Mouse (Mus musculus): ENCODE measurements around the gene Neu1. TPM values are rescaled to one million over a fixed set of nuclear protein-coding genes. Genes with fewer than 3 reads are reported as not detected.

The Neu1 gene
- 52.4 and 79.9 TPM in 2 replicates for polyA plus RNA-seq (2012)

GRCm38 (mm10) chr17:34931061-34931734, at the start of gene Neu1:
TSS of gene Neu1 (plus strand) at chr17:34931253.

DNA sequence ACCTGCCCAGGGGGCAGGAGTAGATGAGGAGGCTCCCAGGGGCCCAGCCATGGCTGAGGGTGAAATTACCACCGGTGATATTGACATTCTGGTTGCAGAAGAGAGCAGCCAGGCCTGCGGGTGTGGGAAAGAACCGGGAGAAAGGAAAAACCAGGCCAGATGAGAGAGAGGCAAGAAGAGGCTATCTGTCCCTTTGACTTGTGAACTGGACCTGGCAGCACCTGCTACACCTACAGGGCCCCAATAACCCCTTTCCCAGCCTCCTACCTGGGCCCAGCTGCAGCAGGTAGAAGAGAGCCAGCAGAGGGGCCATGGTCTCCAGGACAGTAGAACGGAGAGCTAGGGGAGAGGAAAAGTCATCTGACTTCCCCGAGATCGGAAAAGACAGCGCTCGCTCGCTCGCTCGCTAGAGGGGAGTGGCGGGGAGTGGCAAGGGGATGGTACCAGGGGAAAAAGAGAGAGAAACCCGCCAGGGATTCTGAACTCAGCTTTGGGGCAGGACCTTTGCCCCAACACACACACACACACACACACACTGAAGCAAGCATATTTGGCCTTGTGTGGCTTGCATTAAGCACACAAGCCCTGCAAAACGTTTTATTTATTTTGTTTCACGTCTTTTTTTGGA, 49.3 kb upstream of the Neu1 start, which contains the start of gene Gm20547:
Gm20547 (minus strand) TSS at position 360 of the 628 bp plus-strand sequence.

GRCm38 (mm10) chr17:34898160-34898586, 32.9 kb upstream of the Neu1 start, which contains the start of the genes C2 and Ehmt2:
TSS of gene C2 (minus strand) at chr17:34898265.
TSS of gene Ehmt2 (plus strand) at chr17:34898469.

DNA sequence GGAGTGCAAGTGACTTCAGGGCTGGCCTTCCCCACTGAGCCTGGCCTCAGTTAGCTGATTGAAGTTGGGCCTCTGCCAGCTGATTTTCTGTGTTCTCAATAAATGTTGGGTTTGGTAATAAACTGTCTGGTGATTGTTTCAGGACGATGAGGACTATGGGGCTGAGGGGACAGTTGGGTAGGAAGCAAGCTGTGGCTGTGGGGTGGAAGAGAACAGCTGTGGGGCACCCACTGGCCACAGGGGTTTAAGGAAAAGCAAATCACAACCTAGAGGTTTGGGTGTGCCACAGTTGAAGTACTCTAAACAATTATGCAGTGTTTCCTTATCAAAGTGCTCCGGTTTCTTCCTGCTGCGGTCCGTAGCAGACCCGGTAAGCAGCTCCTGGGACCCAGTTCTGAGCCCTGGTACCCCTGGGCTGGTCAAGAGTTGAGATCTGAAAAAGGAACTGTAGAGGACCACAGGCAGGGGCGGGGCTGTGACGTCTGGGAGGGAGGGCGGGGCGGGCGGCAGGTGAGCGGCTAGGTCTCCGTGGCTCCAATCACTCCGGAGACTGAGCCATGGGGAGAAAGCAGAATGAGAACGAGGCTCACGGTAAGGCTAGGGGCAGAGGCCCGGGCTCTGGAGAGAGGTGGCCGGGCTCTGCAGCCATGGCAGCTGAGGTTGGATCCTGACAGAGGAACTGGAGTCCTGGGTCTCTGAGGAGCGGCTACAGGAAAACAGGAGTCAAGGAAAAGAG, 17.0 kb upstream of the Neu1 start, which contains the start of gene Slc44a4:
Slc44a4 (plus strand) TSS at position 537 of the 736 bp plus-strand sequence.

DNA sequence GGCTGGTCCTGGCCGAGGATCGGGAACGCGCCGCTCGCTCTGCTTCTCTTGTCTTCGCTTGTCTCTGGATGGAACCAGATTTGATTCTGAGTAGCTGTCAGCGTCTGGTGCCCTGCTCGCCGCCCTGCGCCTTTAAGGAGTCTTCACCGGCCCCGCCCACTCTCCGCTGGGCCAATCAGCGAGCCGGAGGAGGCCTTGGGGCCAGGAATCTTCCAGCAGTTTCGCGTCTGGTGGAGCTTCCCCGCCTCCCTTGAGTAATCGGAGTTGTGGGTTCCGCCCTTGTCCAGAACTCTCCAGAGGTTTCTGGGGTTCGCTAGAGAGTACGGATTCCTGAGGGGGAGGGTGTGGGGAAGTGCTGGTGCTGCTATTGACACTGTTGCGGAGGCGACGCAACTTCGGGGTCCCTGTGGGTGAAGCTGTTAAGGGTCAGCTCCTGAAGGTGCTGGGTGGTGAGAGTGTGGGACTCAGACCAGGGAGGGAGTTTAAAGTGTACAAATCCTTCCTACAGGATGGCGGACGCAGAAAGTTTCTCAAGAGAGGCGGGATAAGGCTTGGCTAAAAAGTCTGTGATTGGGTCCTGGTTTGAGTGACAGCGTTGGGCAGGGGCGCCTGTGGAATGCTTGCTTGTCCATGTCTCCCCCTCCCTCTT, 28.2 kb downstream of the Neu1 start, which contains the start of gene Hspa1b:
Hspa1b (minus strand) TSS at position 109 of the 649 bp plus-strand sequence.

GRCm38 (mm10) chr17:34969822-34970221, 38.8 kb downstream of the Neu1 start, which contains the start of gene Gm20481:
TSS of gene Gm20481 (plus strand) at chr17:34969912.

DNA sequence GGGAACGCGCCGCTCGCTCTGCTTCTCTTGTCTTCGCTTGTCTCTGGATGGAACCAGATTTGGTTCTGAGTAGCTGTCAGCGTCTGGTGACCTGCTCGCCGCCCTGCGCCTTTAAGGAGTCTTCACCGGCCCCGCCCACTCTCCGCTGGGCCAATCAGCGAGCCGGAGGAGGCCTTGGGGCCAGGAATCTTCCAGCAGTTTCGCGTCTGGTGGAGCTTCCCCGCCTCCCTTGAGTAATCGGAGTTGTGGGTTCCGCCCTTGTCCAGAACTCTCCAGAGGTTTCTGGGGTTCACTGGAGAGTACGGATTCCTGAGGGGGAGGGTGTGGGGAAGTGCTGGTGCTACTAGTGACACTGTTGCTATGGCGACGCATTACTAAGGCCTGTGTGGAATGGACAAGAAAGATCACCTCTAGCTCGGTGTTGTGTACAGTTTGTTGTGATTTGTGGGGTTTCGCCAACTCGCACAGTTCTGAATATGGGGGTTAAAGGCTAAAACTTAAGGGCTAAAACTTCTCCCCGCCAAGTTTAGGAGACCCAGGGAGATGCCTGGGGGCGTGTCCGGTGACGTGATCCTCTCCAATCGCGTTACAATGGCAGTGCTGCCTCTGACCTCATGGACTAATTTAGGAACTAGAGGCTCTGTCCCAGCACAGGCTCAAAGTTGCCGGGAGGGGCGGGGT, 41.2 kb downstream of the Neu1 start, which contains the start of the genes Hspa1a and Hspa1l:
Hspa1a (minus strand) TSS at position 88 of the 681 bp plus-strand sequence.
Hspa1l (plus strand) TSS at position 635 of the 681 bp plus-strand sequence.

GRCm38 (mm10) chr17:34981690-34982180, 50.7 kb downstream of the Neu1 start, which contains the start of gene Lsm2:
TSS of gene Lsm2 (plus strand) at chr17:34981862.

Other genes with a start within 250 kb of the Neu1 start
- gene C4b, start 187.4 kb upstream of the Neu1 start, polyA plus RNA-seq (2012): 0.17 and 0.61 TPM in 2 replicates
- gene Cyp21a1, start 126.7 kb upstream of the Neu1 start, polyA plus RNA-seq (2012): not detected in 2 replicates
- 65.1 and 75.3 TPM in 2 replicates for gene Stk19, start 94.3 kb upstream of the Neu1 start, polyA plus RNA-seq (2012)
- gene Dxo, start 94.2 kb upstream of the Neu1 start, polyA plus RNA-seq (2012): 106 TPM in 2 replicates
- gene Skiv2l, start 81.0 kb upstream of the Neu1 start, polyA plus RNA-seq (2012): 63.8 and 69.0 TPM in 2 replicates
- gene Nelfe, start 80.9 kb upstream of the Neu1 start, polyA plus RNA-seq (2012): 308 and 315 TPM in 2 replicates
- 0.13 TPM in 1 of 2 replicates, not detected in the other for gene Cfb, start 68.7 kb upstream of the Neu1 start, polyA plus RNA-seq (2012)
- 51.5 and 66.6 TPM in 2 replicates for gene Zbtb12, start 51.8 kb upstream of the Neu1 start, polyA plus RNA-seq (2012)
- gene Gm20547, start 49.2 kb upstream of the Neu1 start, polyA plus RNA-seq (2012): not detected in 2 replicates
- gene C2, start 33.0 kb upstream of the Neu1 start, polyA plus RNA-seq (2012): 2.0 and 2.3 TPM in 2 replicates
- 441 and 469 TPM in 2 replicates for gene Ehmt2, start 32.8 kb upstream of the Neu1 start, polyA plus RNA-seq (2012)
- not detected in 2 replicates for gene Slc44a4, start 16.8 kb upstream of the Neu1 start, polyA plus RNA-seq (2012)
- 425 and 1,961 TPM in 2 replicates for gene Hspa1b, start 28.0 kb downstream of the Neu1 start, polyA plus RNA-seq (2012)
- 0.52 TPM in 1 of 2 replicates, not detected in the other for gene Gm20481, start 38.7 kb downstream of the Neu1 start, polyA plus RNA-seq (2012)
- gene Hspa1a, start 40.9 kb downstream of the Neu1 start, polyA plus RNA-seq (2012): 239 and 1,296 TPM in 2 replicates
- 0.06 TPM in 1 of 2 replicates, not detected in the other for gene Hspa1l, start 41.5 kb downstream of the Neu1 start, polyA plus RNA-seq (2012)
- 154 and 167 TPM in 2 replicates for gene Lsm2, start 50.6 kb downstream of the Neu1 start, polyA plus RNA-seq (2012)
- gene Vars, start 69.7 kb downstream of the Neu1 start, polyA plus RNA-seq (2012): 841 and 875 TPM in 2 replicates
- gene Vwa7, start 85.3 kb downstream of the Neu1 start, polyA plus RNA-seq (2012): 0.24 and 0.38 TPM in 2 replicates
- 6.0 and 11.9 TPM in 2 replicates for gene Sapcd1, start 96.8 kb downstream of the Neu1 start, polyA plus RNA-seq (2012)
- gene Msh5, start 115.5 kb downstream of the Neu1 start, polyA plus RNA-seq (2012): 3.4 and 5.4 TPM in 2 replicates
- 109 and 129 TPM in 2 replicates for gene Clic1, start 118.7 kb downstream of the Neu1 start, polyA plus RNA-seq (2012)
- gene Ddah2, start 127.8 kb downstream of the Neu1 start, polyA plus RNA-seq (2012): 33.8 and 58.4 TPM in 2 replicates
- gene Ly6g6c, start 134.1 kb downstream of the Neu1 start, polyA plus RNA-seq (2012): 0.09 TPM in 1 of 2 replicates, not detected in the other
- gene Mpig6b, start 134.9 kb downstream of the Neu1 start, polyA plus RNA-seq (2012): 0.04 TPM in 1 of 2 replicates, not detected in the other
- gene Ly6g6e, start 145.6 kb downstream of the Neu1 start, polyA plus RNA-seq (2012): not detected in 2 replicates
- gene Ly6g6d, start 146.8 kb downstream of the Neu1 start, polyA plus RNA-seq (2012): 0.26 TPM in 1 of 2 replicates, not detected in the other
- gene Ly6g6f, start 154.4 kb downstream of the Neu1 start, polyA plus RNA-seq (2012): 0.06 and 0.28 TPM in 2 replicates
- 118 and 123 TPM in 2 replicates for gene Abhd16a, start 158.0 kb downstream of the Neu1 start, polyA plus RNA-seq (2012)
- gene Ly6g5c, start 177.0 kb downstream of the Neu1 start, polyA plus RNA-seq (2012): not detected in 2 replicates
- 0.45 and 0.69 TPM in 2 replicates for gene Ly6g5b, start 184.2 kb downstream of the Neu1 start, polyA plus RNA-seq (2012)
- gene Gpank1, start 190.2 kb downstream of the Neu1 start, polyA plus RNA-seq (2012): 73.8 and 84.9 TPM in 2 replicates
- 77.7 and 78.6 TPM in 2 replicates for gene Csnk2b, start 190.8 kb downstream of the Neu1 start, polyA plus RNA-seq (2012)
- 4.1 and 4.4 TPM in 2 replicates for gene D17H6S53E, start 195.1 kb downstream of the Neu1 start, polyA plus RNA-seq (2012)
- gene Apom, start 200.8 kb downstream of the Neu1 start, polyA plus RNA-seq (2012): 0.37 and 0.84 TPM in 2 replicates
- 683 and 812 TPM in 2 replicates for gene Bag6, start 203.9 kb downstream of the Neu1 start, polyA plus RNA-seq (2012)
- 1,479 and 1,500 TPM in 2 replicates for gene Prrc2a, start 233.6 kb downstream of the Neu1 start, polyA plus RNA-seq (2012)
- gene Aif1, start 244.8 kb downstream of the Neu1 start, polyA plus RNA-seq (2012): 3.5 and 4.0 TPM in 2 replicates

Data from megakaryocyte-erythroid progenitor cell, adult 5 weeks (primary cell).